Mouse (Mus musculus) CH12.LX (cell line): ENCODE measurements at regions not wholly inside any gene's neighbourhood (a gene's known extent, or its start where the extent isn't known, plus 50 kb on each side); places are given as distances from the start of the nearest gene placed in this dataset.

Experiments
- DNase-seq: peaks from one replicate; pipeline ENCODE4 v3.0.0-alpha.2; 2013; ENCODE audit errors: extremely low read depth
- H3K27ac ChIP-seq: 2 replicates; pipeline ENCODE4 v1.5.1; 2012; ENCODE audit warnings: low read depth, mild to moderate bottlenecking, control low read depth, moderate library complexity; ENCODE audit not compliant: insufficient read depth
- H3K27me3 ChIP-seq: replicated peaks from 2 replicates; pipeline ENCODE3; 2012; ENCODE audit warnings: inconsistent platforms
- H3K36me3 ChIP-seq, 2 experiments: replicated peaks in 1 of 2; 2 replicates each; pipeline versions ENCODE3 to v1.6.1; 2012; ENCODE audit warnings: inconsistent platforms in 1 of 2, low read length in 1 of 2, mild to moderate bottlenecking in 1 of 2, mixed read lengths in 1 of 2, moderate library complexity in 1 of 2; ENCODE audit not compliant: control insufficient read depth in 1 of 2, insufficient read depth in 1 of 2
- H3K4me1 ChIP-seq, 2 experiments: 2 replicates each; pipeline ENCODE4 v1.6.1; 2012; ENCODE audit warnings: inconsistent platforms in 1 of 2, moderate library complexity in 1 of 2; ENCODE audit not compliant: insufficient read depth in 2 of 2, control insufficient read depth in 1 of 2
- H3K4me2 ChIP-seq: 2 replicates; pipeline ENCODE4 v1.6.1; 2012; ENCODE audit warnings: low read depth, mild to moderate bottlenecking, control low read depth; ENCODE audit not compliant: poor library complexity, insufficient read depth, severe bottlenecking
- H3K4me3 ChIP-seq, 3 experiments: fragments of 150-350 bp in 1 of 3; sonication (generic) in 1 of 3; replicated peaks in 1 of 3; 2 replicates each; pipeline versions ENCODE3 to v1.5.1; 2011 to 2012; ENCODE audit warnings: low read depth in 2 of 3, low read length in 2 of 3, mild to moderate bottlenecking in 2 of 3, moderate library complexity in 2 of 3, control low read depth in 1 of 3, improper control_type of control experiment in 1 of 3, inconsistent platforms in 1 of 3, mixed read lengths in 1 of 3; ENCODE audit not compliant: poor library complexity in 1 of 3
- H3K79me2 ChIP-seq: replicated peaks from 2 replicates; pipeline ENCODE4 v1.6.1; 2012; ENCODE audit warnings: mild to moderate bottlenecking, moderate library complexity; ENCODE audit not compliant: control insufficient read depth, poor library complexity, insufficient read depth, severe bottlenecking; ENCODE audit errors: extremely low read depth
- H3K9ac ChIP-seq: 2 replicates; pipeline ENCODE4 v1.6.1; 2012; ENCODE audit warnings: low read depth, mild to moderate bottlenecking, control low read depth, moderate library complexity; ENCODE audit not compliant: insufficient read depth
- H3K9me3 ChIP-seq: replicated peaks from 2 replicates; pipeline ENCODE3; 2012; ENCODE audit warnings: low read length, inconsistent platforms, mixed read lengths
- BHLHE40 ChIP-seq: IDR thresholded peaks from 2 replicates; pipeline ENCODE4 v1.6.1; 2011; ENCODE audit warnings: mild to moderate bottlenecking, low read depth, low read length, improper control_type of control experiment
- CHD1 ChIP-seq: IDR thresholded peaks from 2 replicates; pipeline ENCODE4 v1.6.1; 2012; ENCODE audit warnings: low read depth, low read length, improper control_type of control experiment, inconsistent platforms
- E2F4 ChIP-seq: IDR thresholded peaks from 2 replicates; pipeline ENCODE4 v1.6.1; 2011; ENCODE audit warnings: low read depth, low read length, improper control_type of control experiment; ENCODE audit not compliant: insufficient replicate concordance
- ELF1 ChIP-seq: IDR thresholded peaks from 2 replicates; pipeline ENCODE4 v1.6.1; 2014; ENCODE audit warnings: low read depth, mild to moderate bottlenecking, inconsistent platforms, low read length, improper control_type of control experiment
- HCFC1 ChIP-seq: IDR thresholded peaks from 2 replicates; pipeline ENCODE4 v1.6.1; 2012; ENCODE audit warnings: low read depth, mild to moderate bottlenecking, inconsistent platforms, low read length, improper control_type of control experiment
- IRF4 ChIP-seq: IDR thresholded peaks from 2 replicates; pipeline ENCODE4 v1.6.1; 2014; ENCODE audit warnings: low read depth, mild to moderate bottlenecking, inconsistent platforms, low read length, improper control_type of control experiment
- JUND ChIP-seq: conservative IDR thresholded peaks from 2 replicates; pipeline ENCODE4 v1.6.1; 2011; ENCODE audit warnings: low read depth, low read length, improper control_type of control experiment
- MAFK ChIP-seq: IDR thresholded peaks from 2 replicates; pipeline ENCODE4 v1.6.1; 2011; ENCODE audit warnings: low read length, improper control_type of control experiment; ENCODE audit not compliant: insufficient replicate concordance
- MAX ChIP-seq: IDR thresholded peaks from 2 replicates; pipeline ENCODE4 v1.6.1; 2011; ENCODE audit warnings: low read length, improper control_type of control experiment
- MAZ ChIP-seq: IDR thresholded peaks from 2 replicates; pipeline ENCODE4 v1.6.1; 2012; ENCODE audit warnings: low read depth, mild to moderate bottlenecking, inconsistent platforms, low read length, improper control_type of control experiment, moderate library complexity
- MXI1 ChIP-seq: IDR thresholded peaks from 2 replicates; pipeline ENCODE4 v1.6.1; 2011; ENCODE audit warnings: mild to moderate bottlenecking, low read depth, low read length, improper control_type of control experiment
- MYC ChIP-seq: IDR thresholded peaks from 2 replicates; pipeline ENCODE4 v1.6.1; 2011; ENCODE audit warnings: low read depth, mild to moderate bottlenecking, improper control_type of control experiment, low read length
- NELFE ChIP-seq: IDR thresholded peaks from 2 replicates; pipeline ENCODE4 v1.6.1; 2011; ENCODE audit warnings: low read depth, low read length, improper control_type of control experiment
- PAX5 ChIP-seq: IDR thresholded peaks from 2 replicates; pipeline ENCODE4 v1.6.1; 2012; ENCODE audit warnings: low read length, inconsistent platforms, mixed read lengths
- POLR2A ChIP-seq: IDR thresholded peaks from 2 replicates; pipeline ENCODE4 v1.6.1; 2011; ENCODE audit warnings: low read depth, mild to moderate bottlenecking, improper control_type of control experiment, low read length
- POLR2AphosphoS2 ChIP-seq: IDR thresholded peaks from 2 replicates; pipeline ENCODE4 v1.6.1; 2011; ENCODE audit warnings: low read depth, low read length, improper control_type of control experiment
- SIN3A ChIP-seq: IDR thresholded peaks from 2 replicates; pipeline ENCODE4 v1.6.1; 2012; ENCODE audit warnings: low read length, improper control_type of control experiment, inconsistent platforms
- SMC3 ChIP-seq: IDR thresholded peaks from 2 replicates; pipeline ENCODE4 v1.6.1; 2011; ENCODE audit warnings: low read depth, low read length, improper control_type of control experiment
- TBP ChIP-seq: conservative IDR thresholded peaks from 2 replicates; pipeline ENCODE4 v1.6.1; 2011; ENCODE audit warnings: low read depth, low read length, improper control_type of control experiment
- TCF12 ChIP-seq: IDR thresholded peaks from 2 replicates; pipeline ENCODE4 v1.6.1; 2014; ENCODE audit warnings: low read depth, mild to moderate bottlenecking, inconsistent platforms, low read length, improper control_type of control experiment
- USF1 ChIP-seq: IDR thresholded peaks from 2 replicates; pipeline ENCODE4 v1.6.1; 2014; ENCODE audit warnings: low read depth, mild to moderate bottlenecking, inconsistent platforms, low read length, improper control_type of control experiment
- USF2 ChIP-seq: conservative IDR thresholded peaks from 2 replicates; pipeline ENCODE4 v1.6.1; 2011; ENCODE audit warnings: low read depth, low read length, improper control_type of control experiment
- ZC3H11A ChIP-seq: IDR thresholded peaks from 2 replicates; pipeline ENCODE4 v1.6.1; 2012; ENCODE audit warnings: low read depth, mild to moderate bottlenecking, inconsistent platforms, low read length, improper control_type of control experiment
- ZNF384 ChIP-seq: IDR thresholded peaks from 2 replicates; pipeline ENCODE4 v1.6.1; 2012; ENCODE audit warnings: low read depth, low read length, improper control_type of control experiment, inconsistent platforms
- dilution Hi-C: fragments of 300-500 bp; cut with MboI; formaldehyde crosslinking; loops from 2 replicates; pipeline ENCODE4 v1.14.3; 2020; ENCODE audit warnings: low sequenced_read_pairs; ENCODE audit not compliant: extremely low pct_unique_long_range_greater_than_20kb, extremely low pct_ligation_motif_present
- in situ Hi-C: fragments of 300-500 bp; cut with MboI; formaldehyde crosslinking; loops from 3 replicates; pipeline ENCODE4 v1.14.3; 2019; ENCODE audit warnings: low sequenced_read_pairs, low pct_ligation_motif_present, low pct_unique_long_range_greater_than_20kb, mixed read lengths

- Histone ChIP-seq H3K36me3 (no peaks in the 10 kb centered on the region), H3K27me3 (no peaks in the 10 kb centered on the region), H3K9ac (no peak overlapping the region), H3K4me2 (no peak overlapping the region), H3K79me2 (no peaks in the 10 kb centered on the region), H3K9me3 (no peaks in the 10 kb centered on the region), H3K4me1 (no peaks in the 10 kb centered on the region), H3K4me3 (no peak overlapping the region), H3K27ac (no peak overlapping the region)
- TF ChIP-seq ZNF384 (no peak), MXI1 (no peak), HCFC1 (no peak), USF1 (no peak), POLR2AphosphoS2 (no peak), MAX (no peak), SIN3A (no peak)
- in situ Hi-C loops (no loop called here), dilution Hi-C loops (no loop called here)
- DNase-seq: no peak
Measured at GRCm38 (mm10) chr9:91796976-91797375, 395.8 kb upstream of the Plscr5 start.

DNA sequence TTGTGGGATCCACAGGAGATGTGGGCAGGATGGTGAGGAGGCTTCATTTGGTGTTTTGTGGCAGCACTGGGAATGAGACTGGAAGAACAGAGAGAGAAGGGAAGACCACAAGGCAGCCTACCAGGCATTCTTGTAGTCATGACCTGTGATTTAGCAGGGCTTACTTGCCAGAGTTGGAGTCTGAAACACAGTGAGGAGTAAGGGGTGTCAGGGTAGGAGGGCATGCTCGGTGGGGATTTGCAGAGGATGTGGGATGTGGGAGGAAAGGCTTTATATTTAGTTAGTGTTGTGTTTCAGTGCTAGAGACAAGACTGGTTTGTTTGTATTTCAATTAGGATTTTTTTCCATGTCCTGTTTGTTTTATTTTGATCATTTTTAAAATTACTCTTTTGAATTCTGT, 387.3 kb upstream of the Zic1 start:
- H3K9ac ChIP-seq: no peak overlapping the region
- no peaks in the 10 kb centered on the region for H3K27me3 ChIP-seq
- peaks cover 6% of the 10 kb centered on the region for H3K9me3 ChIP-seq
- in situ Hi-C loops: no loop called here
- TF ChIP-seq POLR2A: no peak
- TF ChIP-seq USF2: no peak
- no peak for TF ChIP-seq IRF4
- no peak for TF ChIP-seq ZC3H11A
- no peak for TF ChIP-seq MAZ
- TF ChIP-seq PAX5: no peak
- no peak for TF ChIP-seq E2F4
- no peak for TF ChIP-seq MYC
- TF ChIP-seq CHD1: no peak
- TF ChIP-seq SIN3A: no peak
- TF ChIP-seq TBP: no peak
- TF ChIP-seq JUND: no peak
- TF ChIP-seq ELF1: no peak
- no peak for TF ChIP-seq SMC3
- TF ChIP-seq MAFK: no peak
- no peak for TF ChIP-seq BHLHE40
- TF ChIP-seq TCF12: no peak
- TF ChIP-seq NELFE: no peak
- no peak for DNase-seq
- no peaks in the 10 kb centered on the region for H3K36me3 ChIP-seq
- no peak overlapping the region for H3K4me3 ChIP-seq
- H3K79me2 ChIP-seq: no peaks in the 10 kb centered on the region
- dilution Hi-C loops: no loop called here
- H3K4me1 ChIP-seq: no peaks in the 10 kb centered on the region
- no peak overlapping the region for H3K4me2 ChIP-seq
- H3K27ac ChIP-seq: no peak overlapping the region
